ENCODE assay signal across 20 mouse cellular contexts in the genomic region with DNA sequence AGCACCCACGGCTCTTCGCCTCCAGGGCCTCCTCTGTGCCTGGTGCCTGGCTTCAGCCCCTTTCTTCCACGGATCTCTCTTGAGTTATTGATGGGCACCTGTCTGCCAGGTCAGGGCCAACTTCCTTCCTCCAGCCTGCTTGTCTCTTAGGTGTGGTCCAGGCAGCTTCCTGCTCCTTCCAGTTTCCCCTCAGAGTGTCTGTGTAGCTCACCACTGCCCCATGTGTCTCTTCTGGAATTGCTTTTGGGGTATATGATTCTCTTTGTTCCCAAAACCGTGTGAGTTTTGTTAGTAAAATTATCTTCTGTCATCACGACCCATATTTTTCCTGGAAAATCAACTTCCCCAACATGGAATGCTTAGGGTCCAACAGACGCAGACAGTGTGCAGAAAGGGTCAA. TPM values are rescaled to one million over a fixed set of nuclear protein-coding genes. Genes with fewer than 3 reads are reported as not detected.
DNase-seq lines count a peak whose midpoint lies in the region; ATAC-seq and TF ChIP-seq lines count a peak whose summit lies in the region.
"Had no signal": no experiment of that assay in that cellular context is flagged by ENCODE, and none has a peak within 500 bp of the region (broad histone marks: within the 10 kb centered on the region; RNA-seq: fewer than 3 reads in every experiment).

No protein-coding gene starts in this region.

- H3K9me3 ChIP-seq in forebrain, embryonic 10.5 days, result no peaks in the 10 kb centered on the region
- no peaks in the 10 kb centered on the region for H3K9me3 ChIP-seq in forebrain, embryonic 11.5 days (ENCODE audit: control insufficient read depth, low read length)
- no peaks in the 10 kb centered on the region for H3K9me3 ChIP-seq in kidney, embryonic 14.5 days (ENCODE audit: control insufficient read depth, low read length)
- H3K9me3 ChIP-seq in lung, postnatal 0 days (ENCODE audit: low read length), result no peaks in the 10 kb centered on the region
- no peaks in the 10 kb centered on the region for H3K9me3 ChIP-seq in stomach, postnatal 0 days (ENCODE audit: control insufficient read depth, low read length)
- H3K9me3 ChIP-seq: embryonic facial prominence, embryonic 10.5 days; liver, embryonic 12.5 days; midbrain, embryonic 12.5 days had no signal

- peaks cover 20% of the 10 kb centered on the region for H3K4me1 ChIP-seq in forebrain, embryonic 10.5 days
- H3K4me1 ChIP-seq in forebrain, embryonic 11.5 days (replicated peaks; ENCODE audit: control insufficient read depth, insufficient read depth, low read length), result no peaks in the 10 kb centered on the region
- peaks cover 10% of the 10 kb centered on the region; the same call in 1 of the 2 replicates for H3K4me1 ChIP-seq in kidney, embryonic 14.5 days (ENCODE audit: control insufficient read depth, insufficient read depth, low read length)
- no peaks in the 10 kb centered on the region; the same call in 1 of the 2 replicates for H3K4me1 ChIP-seq in lung, postnatal 0 days (ENCODE audit: insufficient read depth, low read depth, low read length)
- H3K4me1 ChIP-seq in stomach, postnatal 0 days (replicated peaks; ENCODE audit: control insufficient read depth, insufficient read depth), result peaks cover 5% of the 10 kb centered on the region

- H3K4me3 ChIP-seq in forebrain, embryonic 10.5 days, result no peak overlapping the region
- no peak overlapping the region for H3K4me3 ChIP-seq in forebrain, embryonic 11.5 days (ENCODE audit: low read depth, low read length)
- no peak overlapping the region for H3K4me3 ChIP-seq in kidney, embryonic 14.5 days (ENCODE audit: low read length)
- H3K4me3 ChIP-seq in lung, postnatal 0 days (ENCODE audit: low read depth, low read length), result no peak overlapping the region
- H3K4me3 ChIP-seq in stomach, postnatal 0 days (ENCODE audit: low read depth, low read length), result no peak overlapping the region
- H3K4me3 ChIP-seq: embryonic facial prominence, embryonic 10.5 days; heart, adult 2 months; liver, embryonic 12.5 days; midbrain, embryonic 12.5 days had no signal

- no peak overlapping the region for H3K4me2 ChIP-seq in forebrain, embryonic 11.5 days (ENCODE audit: low read depth, low read length, severe bottlenecking)
- H3K4me2 ChIP-seq in kidney, embryonic 14.5 days (replicated peaks; ENCODE audit: low read depth, low read length), result no peak overlapping the region
- H3K4me2 ChIP-seq in lung, postnatal 0 days (replicated peaks; ENCODE audit: low read depth, low read length), result no peak overlapping the region
- no peak overlapping the region for H3K4me2 ChIP-seq in stomach, postnatal 0 days (replicated peaks; ENCODE audit: low read depth)
- H3K4me2 ChIP-seq: liver, embryonic 12.5 days; lung, embryonic 14.5 days; midbrain, embryonic 12.5 days had no signal

- no peak overlapping the region for H3K9ac ChIP-seq in forebrain, embryonic 11.5 days (ENCODE audit: low read length)
- H3K9ac ChIP-seq in kidney, embryonic 14.5 days (ENCODE audit: low read depth, low read length), result peak overlapping the region; percentile 18; the same call in 1 of the 2 replicates
- H3K9ac ChIP-seq in lung, postnatal 0 days (replicated peaks; ENCODE audit: low read depth), result no peak overlapping the region
- no peak overlapping the region for H3K9ac ChIP-seq in stomach, postnatal 0 days (ENCODE audit: low read length)
- H3K9ac ChIP-seq: liver, embryonic 12.5 days; lung, embryonic 14.5 days; midbrain, embryonic 12.5 days had no signal

- no peaks in the 10 kb centered on the region for H3K36me3 ChIP-seq in forebrain, embryonic 10.5 days (replicated peaks)
- H3K36me3 ChIP-seq in forebrain, embryonic 11.5 days (ENCODE audit: control insufficient read depth, insufficient read depth, low read length), result no peaks in the 10 kb centered on the region
- no peaks in the 10 kb centered on the region for H3K36me3 ChIP-seq in kidney, embryonic 14.5 days (ENCODE audit: control insufficient read depth, insufficient read depth, low read length)
- no peaks in the 10 kb centered on the region for H3K36me3 ChIP-seq in lung, postnatal 0 days (ENCODE audit: insufficient read depth, low read length)
- H3K36me3 ChIP-seq in stomach, postnatal 0 days (ENCODE audit: control insufficient read depth, insufficient read depth, low read length), result no peaks in the 10 kb centered on the region
- H3K36me3 ChIP-seq: embryonic facial prominence, embryonic 10.5 days; liver, embryonic 12.5 days; midbrain, embryonic 12.5 days had no signal

- ATAC-seq in forebrain, embryonic 11.5 days (replicated peaks; ENCODE audit: low FRiP score), result no peak
- no peak for ATAC-seq in kidney, embryonic 14.5 days (ENCODE audit: low FRiP score, low TSS enrichment)
- ATAC-seq in lung, postnatal 0 days, result no peak
- no peak for ATAC-seq in stomach, postnatal 0 days (ENCODE audit: low FRiP score, low TSS enrichment)
- ATAC-seq: CD4-positive, CD25-positive, alpha-beta regulatory T cell, adult 4 months; forebrain, embryonic 14.5 days; inflammation-experienced regulatory T-cells, adult 6 months; liver, embryonic 12.5 days had no signal

- TF ChIP-seq EP300 in lung, postnatal 0 days (IDR thresholded peaks at IDR 0.05), result no peak
- no peak for TF ChIP-seq EP300 in stomach, postnatal 0 days (optimal IDR thresholded peaks at IDR 0.05)

- no peak for DNase-seq in forebrain, embryonic 10.5 days (ENCODE audit: extremely low spot score, low spot score)
- no peak for DNase-seq in forebrain, embryonic 11.5 days (ENCODE audit: low spot score)
- DNase-seq in kidney, postnatal 10 days, result no peak
- DNase-seq in lung, postnatal 0 days (ENCODE audit: low spot score), result peak; percentile 27
- no peak for DNase-seq in lung, postnatal 25 days (ENCODE audit: low spot score)
- DNase-seq in stomach, postnatal 0 days (ENCODE audit: low spot score), result no peak
- DNase-seq in cerebellum, adult 9-11 months, result no peak
- DNase-seq: adrenal gland, postnatal 36 days; cerebellum, adult 2 months; gastrocnemius, postnatal 14 days; heart, adult 2 months; lung, embryonic 14.5 days; thymus, postnatal 25 days had no signal

- 0 out of 2 replicates have a peak overlapping the region, but pooled peaks have one; percentile 20 for H3K27ac ChIP-seq in forebrain, embryonic 10.5 days
- H3K27ac ChIP-seq in forebrain, embryonic 11.5 days (ENCODE audit: low read depth, low read length), result no peak overlapping the region
- H3K27ac ChIP-seq in kidney, embryonic 14.5 days (ENCODE audit: low read depth, low read length), result no peak overlapping the region
- H3K27ac ChIP-seq in lung, postnatal 0 days (ENCODE audit: low read length), result no peak overlapping the region
- H3K27ac ChIP-seq in stomach, postnatal 0 days (replicated peaks), result no peak overlapping the region
- H3K27ac ChIP-seq: embryonic facial prominence, embryonic 10.5 days; heart, adult 2 months; liver, embryonic 12.5 days; midbrain, embryonic 12.5 days had no signal

- TF ChIP-seq CTCF in lung, postnatal 0 days (IDR thresholded peaks at IDR 0.05), result peak; percentile 33; the same call in 1 of the 2 replicates
- peak; percentile 40 for TF ChIP-seq CTCF in stomach, postnatal 0 days (IDR thresholded peaks at IDR 0.05; ENCODE audit: low read depth)

- H3K27me3 ChIP-seq in forebrain, embryonic 10.5 days (ENCODE audit: poor library complexity, severe bottlenecking), result no peaks in the 10 kb centered on the region
- no peaks in the 10 kb centered on the region for H3K27me3 ChIP-seq in forebrain, embryonic 11.5 days (ENCODE audit: control insufficient read depth, insufficient read depth, low read length)
- no peaks in the 10 kb centered on the region for H3K27me3 ChIP-seq in kidney, embryonic 14.5 days (ENCODE audit: control insufficient read depth, insufficient read depth, low read length)
- no peaks in the 10 kb centered on the region for H3K27me3 ChIP-seq in lung, postnatal 0 days (replicated peaks; ENCODE audit: insufficient read depth, low read length)
- no peaks in the 10 kb centered on the region for H3K27me3 ChIP-seq in stomach, postnatal 0 days (ENCODE audit: control insufficient read depth, insufficient read depth, low read length)
- H3K27me3 ChIP-seq: midbrain, embryonic 12.5 days had no signal

- 88% methylated on average over 6 of the region's 6 CpGs for WGBS in forebrain, embryonic 10.5 days
- WGBS in forebrain, embryonic 11.5 days, result 84% methylated on average over 6 of the region's 6 CpGs
- 71% methylated on average over 6 of the region's 6 CpGs for WGBS in kidney, embryonic 14.5 days
- WGBS in lung, postnatal 0 days, result 70% methylated on average over 6 of the region's 6 CpGs
- 65% methylated on average over 6 of the region's 6 CpGs for WGBS in stomach, postnatal 0 days

RNA-seq across cellular contexts. Expression of a gene that starts 53.5 kb away (rescaled TPM):
- 0.18 and 0.27 TPM in 2 replicates for polyA plus RNA-seq in forebrain, embryonic 10.5 days (2016; fragmentation: Nextera tagmentation; extraction: Ambion mirVana)
- polyA plus RNA-seq in forebrain, embryonic 11.5 days (2014; fragmentation: Nextera tagmentation; extraction: Ambion mirVana), result 0.17 and 0.21 TPM in 2 replicates
- polyA plus RNA-seq in kidney, embryonic 14.5 days (2014; fragmentation: Nextera tagmentation; extraction: Ambion mirVana), result 0.20 and 0.23 TPM in 2 replicates
- 0.08 and 0.10 TPM in 2 replicates for polyA plus RNA-seq in lung, postnatal 0 days (2015; fragmentation: Nextera tagmentation; extraction: Ambion mirVana)
- polyA plus RNA-seq in stomach, postnatal 0 days (2015; fragmentation: Nextera tagmentation; extraction: Ambion mirVana), result 0.04 and 0.06 TPM in 2 replicates
